Mouse (Mus musculus): ENCODE results near the gene Zfp523. TPM values are rescaled to one million over a fixed set of nuclear protein-coding genes. Genes with fewer than 3 reads are reported as not detected.
A peak's percentile ranks its signal among the peaks of the same experiment; 100 is the strongest.

Zfp523 gene
- polyA plus RNA-seq (2015; fragmentation: Nextera tagmentation; extraction: Ambion mirVana): 15.0 and 17.8 TPM in 2 replicates

GRCm38 (mm10) chr17:28176775-28177539, at the start of gene Zfp523:
Zfp523 (plus strand) TSS chr17:28177129.
- DNase-seq (ENCODE audit: low spot score): peak; percentile 91

GRCm38 (mm10) chr17:28129796-28130195, 47.1 kb upstream of the Zfp523 start:
- no peak for DNase-seq (ENCODE audit: low spot score)

DNA sequence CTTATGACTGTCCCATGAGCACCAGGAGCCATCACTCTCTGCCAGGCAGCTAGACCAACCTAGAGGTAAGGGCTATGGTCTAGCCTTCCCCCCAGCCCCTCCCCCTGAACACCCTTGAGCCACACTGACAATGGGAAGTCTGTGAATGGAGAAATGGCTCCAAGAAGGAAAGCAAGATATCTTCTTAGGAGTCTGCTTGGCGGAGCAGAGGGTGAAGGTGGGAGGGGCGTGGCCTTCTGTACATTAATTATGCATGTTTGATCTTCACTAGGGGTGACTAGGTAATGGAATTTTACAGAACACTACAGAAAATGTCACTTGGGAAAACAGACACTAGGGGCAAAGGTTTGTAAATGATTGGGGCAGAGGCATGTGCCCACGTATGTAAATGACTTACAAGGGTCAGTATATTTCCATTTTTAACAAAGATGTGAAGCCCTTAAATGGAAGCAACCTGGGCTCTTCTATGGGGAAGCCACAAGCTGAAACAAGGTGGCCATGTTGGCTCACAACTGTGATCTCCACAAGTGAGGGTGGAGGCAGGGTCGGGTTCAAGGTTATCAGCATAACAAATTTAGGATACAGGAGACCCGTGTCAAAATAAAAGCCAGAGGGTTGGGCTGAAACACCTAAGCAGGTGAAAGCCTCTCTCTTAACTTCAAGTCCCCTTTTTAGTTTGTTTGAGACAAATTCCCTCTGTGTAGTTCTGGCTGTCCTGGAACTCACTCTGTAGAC, 46.4 kb upstream of the Zfp523 start:
- no peak for DNase-seq (ENCODE audit: low spot score)

DNA sequence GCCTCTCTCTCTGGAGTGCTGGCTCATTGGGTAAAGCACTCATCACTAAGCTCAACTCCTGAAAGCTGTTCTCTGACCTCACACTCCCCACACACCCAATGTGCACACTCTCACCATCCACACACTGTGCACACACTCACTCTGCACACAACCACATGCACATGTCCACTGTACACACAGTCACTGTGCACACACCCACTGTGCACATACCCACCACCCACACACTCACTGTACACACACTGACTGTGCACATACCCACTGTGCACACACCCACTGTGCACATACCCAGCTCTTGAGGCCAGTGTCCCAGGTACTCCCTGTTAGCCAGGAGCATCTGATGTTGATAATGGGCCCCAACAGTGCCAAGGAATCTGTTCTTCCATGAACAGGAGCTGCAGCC, 45.8 kb upstream of the Zfp523 start:
- no peak for DNase-seq (ENCODE audit: low spot score)

- DNase-seq (ENCODE audit: low spot score): peak; percentile 50
These were observed 43.7 kb upstream of the Zfp523 start for GRCm38 (mm10) chr17:28133193-28133592.

- no peak for DNase-seq (ENCODE audit: low spot score)
These were observed 41.4 kb upstream of the Zfp523 start for GRCm38 (mm10) chr17:28135496-28135895.

DNA sequence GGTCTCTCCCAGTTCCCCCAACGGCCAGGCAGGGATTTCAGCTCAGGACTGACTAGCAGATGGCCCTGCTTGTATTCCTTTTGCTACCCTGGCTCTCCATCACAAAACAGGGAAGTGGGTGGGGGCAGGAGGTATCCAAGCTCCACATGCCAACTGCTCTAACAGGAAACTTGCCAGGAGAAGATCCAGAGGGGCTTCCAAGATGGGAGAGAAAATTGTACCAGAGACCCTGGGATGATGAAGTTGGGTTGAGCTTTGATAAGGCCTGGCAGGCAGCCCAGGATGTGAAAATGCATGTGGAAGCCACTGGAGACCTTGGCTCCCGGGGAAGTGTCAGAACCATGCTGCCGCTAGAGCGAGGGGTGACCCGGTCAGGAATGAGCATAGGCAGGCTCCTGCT, 40.7 kb upstream of the Zfp523 start:
- DNase-seq (ENCODE audit: low spot score): no peak

DNA sequence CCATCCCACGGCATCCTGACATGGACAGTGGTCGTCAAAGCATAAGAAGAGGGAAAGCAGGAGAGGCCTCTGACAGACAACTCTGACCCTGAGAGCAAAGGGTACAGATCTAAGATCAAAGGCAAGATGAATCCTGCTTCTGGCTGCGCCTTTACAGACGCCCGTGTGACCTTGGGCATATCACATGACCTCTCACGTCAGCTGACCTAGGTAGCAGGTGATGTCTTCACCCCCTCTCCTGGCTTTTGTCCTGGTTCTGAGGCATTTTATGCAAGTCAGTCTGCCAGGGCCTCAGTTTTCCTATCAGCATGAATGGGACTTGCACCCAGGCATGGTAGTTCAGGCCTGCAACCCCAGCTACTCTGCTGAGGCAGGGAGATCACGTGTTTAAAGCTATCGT, 38.9 kb upstream of the Zfp523 start:
- DNase-seq (ENCODE audit: low spot score): no peak

- no peak for DNase-seq (ENCODE audit: low spot score)
These were observed 38.2 kb upstream of the Zfp523 start for GRCm38 (mm10) chr17:28138685-28139084.

DNA sequence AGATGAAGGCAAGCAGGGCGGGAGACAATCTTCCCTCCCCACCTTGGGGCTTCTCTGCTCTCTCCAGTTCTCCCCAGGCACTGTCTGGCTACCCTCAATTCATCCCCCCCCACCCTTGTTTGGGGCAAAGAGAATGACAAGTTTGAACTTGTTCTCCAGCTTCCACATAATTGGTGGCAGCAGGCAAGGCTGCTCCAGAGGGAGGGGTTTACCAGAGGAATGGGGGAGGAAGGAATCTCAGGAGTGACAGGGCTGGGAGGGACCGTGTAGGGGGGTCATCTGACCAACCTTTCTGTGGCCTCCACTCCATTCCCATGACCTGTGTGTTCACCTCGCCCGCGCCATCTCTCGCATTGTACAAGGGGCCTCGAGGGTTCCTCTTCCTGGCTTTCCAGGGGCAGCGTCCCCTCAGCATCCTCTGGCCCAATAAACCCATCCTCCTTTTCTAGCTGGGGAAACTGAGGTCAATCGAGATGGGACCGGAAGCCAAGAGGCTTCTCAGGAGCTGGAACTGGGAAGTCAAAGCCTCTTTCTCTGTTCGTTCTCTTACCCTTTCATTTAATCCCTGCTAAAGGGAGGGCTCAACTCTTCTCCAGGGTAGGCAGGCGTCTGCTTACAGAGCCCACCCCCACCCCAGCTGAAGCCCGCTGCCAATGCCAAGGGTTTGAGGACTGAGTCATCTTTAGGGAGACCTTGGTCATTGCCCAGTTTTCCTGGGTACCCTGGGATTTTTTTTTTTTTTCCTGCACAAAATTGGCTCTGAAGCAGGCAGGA, 36.3 kb upstream of the Zfp523 start:
- no peak for DNase-seq (ENCODE audit: low spot score)

DNA sequence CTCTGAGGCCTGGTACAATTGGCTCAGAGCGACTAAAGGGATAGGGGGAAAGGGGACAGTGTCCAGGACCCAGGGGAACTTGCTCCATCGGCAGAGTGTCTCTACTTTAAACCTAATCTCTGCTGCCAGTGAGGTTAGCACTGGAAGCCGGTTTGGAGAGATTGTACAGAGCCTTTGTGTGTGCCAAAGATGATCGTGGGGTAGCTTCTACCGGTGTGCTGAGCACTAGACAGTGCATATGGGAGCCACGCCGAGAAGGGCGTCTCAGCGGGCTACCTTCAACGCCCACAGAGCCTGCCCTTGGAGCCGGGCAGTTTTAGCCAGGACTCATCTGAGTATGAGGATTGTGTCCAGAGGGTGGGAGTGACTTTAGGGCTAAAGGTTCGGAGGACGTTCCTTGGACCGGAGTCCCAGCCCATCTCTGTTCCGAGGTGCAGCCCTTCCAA, 35.7 kb upstream of the Zfp523 start:
- DNase-seq (ENCODE audit: low spot score): no peak

DNA sequence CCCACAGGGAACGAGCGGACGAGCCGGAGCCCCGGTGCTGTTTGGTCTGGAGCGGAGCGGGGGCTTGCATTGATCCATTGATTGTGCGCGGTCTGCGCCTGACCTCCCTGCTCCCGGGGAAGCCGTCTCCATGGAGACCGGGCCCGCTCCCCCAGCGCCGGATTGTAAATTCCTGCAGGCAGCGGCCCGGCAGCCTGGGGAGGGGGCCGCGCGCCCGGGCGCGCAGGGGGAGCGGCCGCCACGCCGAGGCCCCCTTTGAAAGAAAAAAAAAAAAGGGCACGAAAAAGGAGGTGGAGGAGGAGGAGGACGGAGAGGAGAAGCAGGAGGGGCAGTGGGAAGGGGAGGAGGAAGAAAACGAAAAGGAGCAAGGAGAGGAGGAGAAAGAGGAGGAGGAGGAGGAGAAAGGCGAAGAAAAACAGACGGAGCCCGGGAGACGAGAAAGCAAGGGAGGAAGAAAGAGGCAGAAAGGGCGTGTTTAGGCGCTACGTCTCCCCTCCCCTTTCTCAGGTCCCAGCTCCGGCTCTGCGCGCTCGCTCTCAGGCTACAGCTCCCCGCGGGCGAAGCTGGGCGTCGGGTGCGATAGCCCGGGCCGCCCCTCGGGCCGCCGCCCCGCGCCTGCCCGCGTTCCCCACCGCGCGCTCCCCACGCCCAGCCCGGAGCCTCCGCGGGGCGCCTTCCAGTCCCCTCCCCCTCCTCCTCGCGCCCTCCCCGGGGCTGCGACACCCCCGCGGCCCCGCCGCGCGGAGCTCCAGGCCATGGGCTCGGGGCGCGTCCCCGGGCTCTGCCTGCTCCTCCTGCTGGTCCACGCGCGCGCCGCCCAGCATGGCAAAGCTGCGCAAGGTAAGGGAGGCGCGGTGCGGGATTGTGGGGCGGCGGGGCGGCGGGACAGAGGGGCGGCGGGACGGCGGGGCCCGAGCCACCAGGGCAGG, 34.9 kb upstream of the Zfp523 start, which contains the start of gene Scube3:
Scube3 (plus strand) TSS at position 371 of the 929 bp plus-strand sequence.
- DNase-seq (ENCODE audit: low spot score): peak; percentile 44

DNA sequence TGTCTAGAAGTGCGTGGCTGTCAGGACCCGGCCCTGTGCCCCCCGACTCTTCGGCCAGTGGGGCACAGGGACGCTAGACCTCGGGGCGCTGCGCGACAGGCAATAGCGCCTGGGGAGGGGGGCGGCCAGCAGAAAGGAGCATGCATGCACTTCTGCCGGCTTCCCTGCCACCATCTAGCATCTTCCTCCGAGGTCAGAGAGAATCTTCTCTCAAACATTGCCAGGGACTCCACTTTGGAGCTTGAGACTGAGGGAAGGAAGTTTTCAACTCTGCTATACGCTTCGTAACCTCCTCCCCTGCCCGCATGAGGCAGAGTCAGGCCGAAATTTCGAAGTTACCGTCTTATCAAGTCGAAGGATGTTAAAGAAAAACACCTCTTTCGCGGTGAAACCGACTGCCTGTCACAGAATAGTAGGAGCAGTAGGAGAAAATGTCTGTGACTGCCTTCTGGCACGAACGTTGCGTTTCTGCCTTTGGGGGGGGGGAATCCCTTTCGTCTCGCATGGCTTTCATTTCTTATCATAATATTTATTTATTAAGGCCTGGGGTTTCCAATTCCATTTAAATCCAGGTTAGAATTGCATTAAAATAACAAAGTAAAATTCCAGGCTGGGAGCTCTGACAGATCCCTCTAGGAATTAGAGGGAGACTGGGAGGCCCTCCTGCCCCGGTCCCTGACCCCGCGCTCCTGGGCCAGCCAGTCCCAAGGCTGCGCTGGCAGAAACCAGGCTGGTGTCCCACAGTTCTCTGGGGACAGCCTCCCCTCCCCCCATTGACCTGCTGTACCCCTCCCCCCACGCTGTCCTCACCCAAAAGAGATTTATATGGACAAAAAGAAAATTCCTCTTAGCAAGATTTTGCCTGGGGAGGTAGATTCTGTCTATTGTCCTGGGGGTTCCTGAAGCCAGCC, 34.0 kb upstream of the Zfp523 start:
- peak; percentile 18 for DNase-seq (ENCODE audit: low spot score)

DNA sequence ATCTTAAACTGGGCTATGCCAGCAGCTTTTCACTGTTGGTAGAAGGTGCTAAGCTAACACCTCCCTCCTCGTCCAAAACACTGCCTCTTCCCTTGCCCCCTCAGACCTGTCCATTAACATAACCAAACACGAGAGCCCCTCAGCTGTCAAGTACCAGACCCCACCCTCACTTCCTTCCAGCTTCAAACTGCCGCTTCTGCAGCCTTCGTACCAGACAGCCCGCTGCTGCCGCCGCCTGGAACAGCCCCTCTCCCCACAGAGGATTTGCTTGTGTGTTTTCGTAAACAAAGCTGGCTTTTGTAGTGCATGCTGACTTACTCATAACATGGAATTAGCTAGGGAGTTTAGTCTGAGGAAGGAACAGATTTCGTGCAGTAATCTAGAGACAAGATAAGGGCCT, 33.2 kb upstream of the Zfp523 start:
- DNase-seq (ENCODE audit: low spot score): no peak

DNA sequence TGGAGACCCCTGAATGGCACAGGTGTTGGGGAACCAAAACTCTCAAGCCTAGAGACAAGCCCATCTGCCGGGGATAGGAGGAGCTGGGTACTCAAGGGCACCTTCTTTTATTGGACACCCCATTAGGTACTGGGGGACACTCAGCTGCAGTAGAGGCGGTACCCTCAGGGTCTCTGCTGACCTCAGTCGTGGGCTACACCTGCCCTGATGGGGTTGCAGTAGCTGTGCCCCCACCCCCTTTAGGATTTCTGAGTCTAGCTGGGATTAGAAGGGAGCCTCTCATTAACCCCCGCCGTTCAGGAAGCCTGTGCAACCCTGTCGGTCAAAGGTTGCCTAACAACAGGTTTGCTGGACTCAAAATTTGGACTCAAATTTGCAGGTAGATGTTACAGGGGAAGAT, 32.7 kb upstream of the Zfp523 start:
- DNase-seq (ENCODE audit: low spot score): no peak

DNA sequence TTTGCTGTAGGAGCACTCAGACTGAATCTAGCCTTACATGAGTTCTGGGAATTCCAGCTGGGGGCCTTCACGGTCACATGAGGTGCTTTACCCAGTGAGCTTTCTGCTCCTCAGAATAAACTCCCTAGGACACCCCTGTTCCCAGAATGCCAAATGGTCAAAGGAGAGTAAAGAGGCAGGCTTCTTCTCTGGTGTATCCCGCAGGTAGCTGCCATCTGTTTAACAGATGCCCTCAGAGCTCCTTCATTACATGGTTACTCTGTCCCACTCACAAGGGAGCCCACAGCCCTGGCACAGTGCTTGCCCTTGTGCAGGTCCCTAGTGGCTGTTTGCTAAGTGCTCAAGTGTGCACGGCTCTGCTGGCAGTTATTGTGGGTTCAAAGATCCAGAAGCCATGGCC, 28.6 kb upstream of the Zfp523 start:
- DNase-seq (ENCODE audit: low spot score): no peak

GRCm38 (mm10) chr17:28149734-28150133, 27.2 kb upstream of the Zfp523 start:
- DNase-seq (ENCODE audit: low spot score): no peak

DNA sequence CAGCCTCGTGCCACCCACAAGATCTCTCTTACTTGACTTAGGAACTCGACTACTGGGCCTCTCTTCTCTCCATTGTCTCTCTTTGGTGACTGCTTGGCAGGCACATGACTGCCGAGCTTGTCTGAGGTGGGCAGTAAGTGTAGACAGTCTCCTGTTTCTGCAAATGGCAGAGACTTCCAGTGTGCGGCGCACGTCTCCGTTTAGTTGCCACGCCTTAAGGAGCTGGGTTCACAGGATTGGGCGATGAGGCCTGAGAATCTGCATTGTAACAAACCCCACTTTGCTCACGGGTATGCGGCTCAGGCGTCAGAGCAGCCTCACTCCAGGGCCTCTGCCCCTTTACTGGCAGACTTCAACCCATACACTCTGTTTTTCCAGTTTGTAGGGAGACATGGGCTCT, 26.5 kb upstream of the Zfp523 start:
- no peak for DNase-seq (ENCODE audit: low spot score)

- DNase-seq (ENCODE audit: low spot score): no peak
These were observed 23.8 kb upstream of the Zfp523 start for GRCm38 (mm10) chr17:28153095-28153494.

DNA sequence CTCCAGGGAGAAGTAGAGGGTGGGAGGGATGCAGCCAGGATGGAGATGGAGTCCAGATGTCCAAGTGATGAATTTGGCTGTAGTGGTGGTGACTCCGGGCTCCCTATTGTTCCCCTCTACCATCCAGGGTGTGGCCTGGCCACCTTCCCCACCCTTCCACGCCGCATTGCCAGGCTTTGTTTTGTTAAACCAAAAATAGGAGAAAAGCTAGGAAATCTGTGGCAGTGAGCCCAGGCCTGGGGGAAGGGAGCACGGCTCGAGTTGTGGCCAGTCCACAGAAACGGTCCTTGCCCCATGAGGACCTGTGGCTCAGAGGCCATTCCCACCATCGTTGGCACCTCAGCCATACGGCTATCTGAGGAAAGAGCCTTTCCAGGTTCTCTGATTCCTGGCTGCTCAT, 22.0 kb upstream of the Zfp523 start:
- DNase-seq (ENCODE audit: low spot score): no peak
